Mouse (Mus musculus) inflammation-experienced regulatory T-cells, adult 6 months (primary cell): Measurements from ENCODE around the gene Shd. TPM values are rescaled to one million over a fixed set of nuclear protein-coding genes. Genes with fewer than 3 reads are reported as not detected.

ENCODE experiments used
- ATAC-seq: one replicate; pipeline ENCODE4 v1.8.0; 2017
- polyA plus RNA-seq, 3 experiments: library from polyadenylated mRNA; unstranded; fragments of 100-300 nt; shearing (Covaris generic); gene quantifications; one replicate each; pipeline ENCODE4 v1.2.1; 2017

Gene Shd
- polyA plus RNA-seq, result under 1 TPM in 1 of 3 experiments, not detected in 2; 0.40 TPM

- ATAC-seq, result no peak
Observed at GRCm38 (mm10) chr17:55969966-55970891, at the start of gene Shd. TSS of gene Shd (plus strand) at chr17:55970467.

DNA sequence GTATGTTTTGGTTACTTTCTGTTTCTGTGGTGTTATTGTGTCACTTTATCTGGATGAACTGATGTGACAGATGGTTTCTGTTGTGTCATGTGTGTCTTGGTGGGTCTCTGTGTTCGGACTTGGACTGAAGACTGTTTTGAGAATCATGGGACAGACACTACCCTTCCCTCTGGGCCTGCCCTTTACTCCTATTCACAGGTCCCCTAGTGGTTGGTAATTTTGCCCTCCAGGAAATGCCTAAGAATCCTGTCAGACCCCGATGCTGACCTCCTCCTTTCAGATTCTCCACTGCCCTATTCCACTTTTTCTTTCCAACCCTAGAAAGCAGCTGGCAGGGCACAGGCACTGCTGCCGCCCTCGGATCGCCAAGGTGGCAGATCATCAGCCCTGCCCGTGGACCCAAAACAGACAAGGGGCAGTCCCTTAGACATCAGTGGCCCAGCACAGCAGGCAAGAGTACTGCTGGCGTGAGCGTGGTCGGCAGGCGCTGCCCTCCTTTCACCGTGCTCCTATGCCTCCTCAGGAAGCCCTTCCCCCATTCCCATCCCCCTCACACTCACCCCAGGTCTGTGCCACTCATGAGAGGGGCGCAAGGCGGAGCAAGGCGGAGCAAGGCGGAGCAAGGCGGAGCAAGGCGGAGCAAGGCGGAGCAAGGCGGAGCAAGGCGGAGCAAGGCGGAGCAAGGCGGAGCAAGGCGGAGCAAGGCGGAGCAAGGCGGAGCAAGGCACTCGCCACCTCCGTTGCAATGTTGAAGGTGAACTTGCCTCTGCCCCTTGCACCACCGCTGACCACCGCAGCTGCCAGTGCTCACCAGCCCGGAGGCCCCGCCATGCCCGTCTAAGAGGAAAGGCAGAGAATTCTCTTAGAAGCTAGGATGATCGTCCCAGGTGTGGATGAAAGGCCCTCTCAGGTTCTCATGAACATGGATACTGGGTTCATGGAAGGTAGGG lies 38.4 kb upstream of the Shd start:
- ATAC-seq, result peak; percentile 79

GRCm38 (mm10) chr17:55932635-55933034 lies 37.6 kb upstream of the Shd start:
- no peak for ATAC-seq

DNA sequence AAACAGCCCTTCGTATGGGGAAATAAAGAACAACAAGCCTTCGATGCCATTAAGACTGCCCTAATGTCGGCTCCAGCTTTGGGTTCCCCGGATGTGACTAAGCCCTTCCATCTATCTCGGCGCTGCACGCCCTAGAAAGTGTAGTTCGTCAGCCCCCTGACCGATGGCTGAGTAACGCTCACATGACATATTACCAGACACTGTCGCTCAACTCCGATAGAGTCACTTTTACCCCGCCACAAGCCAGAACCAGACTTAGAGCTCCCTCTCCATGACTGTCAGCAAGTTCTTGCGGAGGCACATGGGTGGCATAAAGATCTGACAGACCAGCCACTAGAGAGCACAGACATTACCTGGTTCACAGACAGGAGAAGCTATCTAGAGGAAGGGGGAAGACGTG lies 37.1 kb upstream of the Shd start:
- ATAC-seq, result no peak

GRCm38 (mm10) chr17:55944387-55944865 lies 25.8 kb upstream of the Shd start:
- peak; percentile 1 for ATAC-seq

GRCm38 (mm10) chr17:55944866-55945682 lies 25.2 kb upstream of the Shd start:
- ATAC-seq, result peak; percentile 93

DNA sequence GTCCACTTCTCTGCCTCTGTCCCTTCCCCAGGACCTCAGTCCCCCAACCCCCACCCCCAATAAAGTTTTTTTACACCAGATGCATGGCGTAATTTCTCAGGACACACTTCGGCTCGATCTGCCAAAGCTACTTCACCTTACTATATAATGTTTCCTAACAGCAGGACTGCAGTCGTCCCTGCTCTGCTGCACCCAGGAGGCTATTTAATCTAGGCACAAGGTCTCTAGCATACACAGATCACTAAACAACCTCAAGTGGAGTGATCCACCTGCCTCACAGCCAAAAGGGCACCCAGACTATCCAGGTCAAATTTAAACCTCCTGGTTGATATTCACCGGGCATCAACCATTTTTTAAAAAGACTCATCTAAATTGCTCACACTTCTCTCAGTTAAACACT lies 24.6 kb upstream of the Shd start:
- no peak for ATAC-seq

GRCm38 (mm10) chr17:55948647-55949046 lies 21.6 kb upstream of the Shd start:
- ATAC-seq, result no peak

GRCm38 (mm10) chr17:55949400-55949799 lies 20.9 kb upstream of the Shd start, which contains the start of gene Zfp119b:
TSS of gene Zfp119b (minus strand) at chr17:55949500.
- no peak for ATAC-seq

GRCm38 (mm10) chr17:55950601-55951000 lies 19.7 kb upstream of the Shd start:
- no peak for ATAC-seq

- no peak for ATAC-seq
Observed at GRCm38 (mm10) chr17:55952041-55952440, 18.2 kb upstream of the Shd start.

DNA sequence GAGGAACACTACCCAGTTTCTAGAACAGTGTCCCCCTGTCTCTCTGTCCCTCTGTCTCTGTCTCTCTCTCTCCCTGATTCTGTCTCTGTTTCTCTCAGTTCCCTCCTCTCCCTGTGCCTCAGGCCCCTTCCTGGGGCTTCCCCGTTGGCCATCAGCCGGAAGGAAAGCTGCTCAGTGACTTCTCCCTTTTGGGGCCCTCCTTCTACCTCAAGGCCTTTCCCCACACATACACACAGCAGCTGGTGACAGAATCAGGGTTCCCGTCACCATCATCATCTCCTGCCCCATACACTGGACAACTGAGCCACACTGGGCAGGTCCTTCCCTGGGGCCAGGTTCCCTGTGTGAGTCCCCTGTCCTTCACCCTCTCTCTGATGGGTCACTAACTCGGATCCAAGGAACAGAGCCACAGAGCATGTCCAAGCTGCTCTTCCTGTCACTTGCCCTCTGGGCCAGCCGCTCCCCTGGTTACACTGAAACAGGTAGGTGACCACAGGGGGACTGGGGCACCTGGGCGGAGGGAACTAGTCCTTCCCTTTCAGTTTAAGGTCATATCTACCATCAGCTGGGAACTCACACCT lies 17.7 kb upstream of the Shd start, which contains the start of gene Ebi3:
Gene Ebi3, plus strand, starts transcription at position 194 of the 581 bp plus-strand sequence.
- ATAC-seq, result peak; percentile 63

DNA sequence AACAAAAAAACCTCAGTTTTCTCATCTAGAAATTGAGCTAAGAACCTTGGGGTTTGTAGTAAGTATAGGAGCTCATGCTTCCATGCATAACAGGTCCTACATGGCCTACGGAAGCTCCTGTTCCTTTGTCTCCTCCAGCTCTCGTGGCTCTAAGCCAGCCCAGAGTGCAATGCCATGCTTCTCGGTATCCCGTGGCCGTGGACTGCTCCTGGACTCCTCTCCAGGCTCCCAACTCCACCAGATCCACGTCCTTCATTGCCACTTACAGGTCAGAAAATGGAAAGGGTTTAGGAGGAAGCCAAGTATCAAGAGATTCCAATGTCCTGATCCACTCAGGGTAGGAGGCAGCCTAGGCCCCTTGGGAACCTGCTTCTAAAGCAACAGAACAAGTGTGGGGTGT lies 16.5 kb upstream of the Shd start:
- no peak for ATAC-seq

DNA sequence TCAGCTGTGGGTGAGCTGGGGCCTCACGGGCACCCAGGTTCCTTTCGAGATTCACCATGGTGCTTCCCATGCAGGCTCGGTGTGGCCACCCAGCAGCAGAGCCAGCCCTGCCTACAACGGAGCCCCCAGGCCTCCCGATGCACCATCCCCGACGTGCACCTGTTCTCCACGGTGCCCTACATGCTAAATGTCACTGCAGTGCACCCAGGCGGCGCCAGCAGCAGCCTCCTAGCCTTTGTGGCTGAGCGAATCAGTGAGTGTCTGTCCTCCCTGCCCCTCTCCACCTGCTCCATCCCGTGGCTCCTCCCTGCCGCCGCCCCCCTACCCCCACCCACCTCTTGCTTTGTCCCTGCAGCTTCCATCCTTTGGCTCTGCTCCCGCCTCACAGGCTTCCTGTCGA lies 16.0 kb upstream of the Shd start:
- no peak for ATAC-seq

DNA sequence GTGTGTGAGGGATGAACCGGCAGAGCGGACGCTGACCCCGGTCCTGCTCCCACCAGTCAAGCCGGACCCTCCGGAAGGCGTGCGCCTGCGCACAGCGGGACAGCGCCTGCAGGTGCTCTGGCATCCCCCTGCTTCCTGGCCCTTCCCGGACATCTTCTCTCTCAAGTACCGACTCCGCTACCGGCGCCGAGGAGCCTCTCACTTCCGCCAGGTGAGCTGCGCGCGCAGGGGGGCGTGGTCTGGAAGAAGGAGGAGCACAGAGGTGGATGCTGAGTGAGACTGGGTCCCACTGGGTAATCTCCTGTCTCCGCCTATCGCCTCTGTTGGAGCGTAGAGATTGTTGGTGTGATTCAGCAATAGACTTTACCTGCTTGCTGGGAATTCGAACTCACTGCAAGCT lies 14.1 kb upstream of the Shd start:
- ATAC-seq, result no peak

DNA sequence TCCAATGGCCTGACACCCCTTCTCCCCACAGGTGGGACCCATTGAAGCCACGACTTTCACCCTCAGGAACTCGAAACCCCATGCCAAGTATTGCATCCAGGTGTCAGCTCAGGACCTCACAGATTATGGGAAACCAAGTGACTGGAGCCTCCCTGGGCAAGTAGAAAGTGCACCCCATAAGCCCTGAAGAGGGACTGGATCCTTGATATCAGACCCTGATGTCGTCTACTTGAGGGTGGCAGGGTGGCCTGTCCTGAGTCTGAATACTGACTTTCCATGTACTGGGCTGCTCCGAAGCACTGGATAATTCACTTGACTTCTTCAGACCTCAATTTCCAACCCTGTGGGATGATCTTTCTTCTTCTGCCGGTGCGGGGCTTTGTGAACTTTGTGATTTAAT lies 13.7 kb upstream of the Shd start:
- ATAC-seq, result no peak

- no peak for ATAC-seq
Observed at GRCm38 (mm10) chr17:55957168-55957567, 13.1 kb upstream of the Shd start.

DNA sequence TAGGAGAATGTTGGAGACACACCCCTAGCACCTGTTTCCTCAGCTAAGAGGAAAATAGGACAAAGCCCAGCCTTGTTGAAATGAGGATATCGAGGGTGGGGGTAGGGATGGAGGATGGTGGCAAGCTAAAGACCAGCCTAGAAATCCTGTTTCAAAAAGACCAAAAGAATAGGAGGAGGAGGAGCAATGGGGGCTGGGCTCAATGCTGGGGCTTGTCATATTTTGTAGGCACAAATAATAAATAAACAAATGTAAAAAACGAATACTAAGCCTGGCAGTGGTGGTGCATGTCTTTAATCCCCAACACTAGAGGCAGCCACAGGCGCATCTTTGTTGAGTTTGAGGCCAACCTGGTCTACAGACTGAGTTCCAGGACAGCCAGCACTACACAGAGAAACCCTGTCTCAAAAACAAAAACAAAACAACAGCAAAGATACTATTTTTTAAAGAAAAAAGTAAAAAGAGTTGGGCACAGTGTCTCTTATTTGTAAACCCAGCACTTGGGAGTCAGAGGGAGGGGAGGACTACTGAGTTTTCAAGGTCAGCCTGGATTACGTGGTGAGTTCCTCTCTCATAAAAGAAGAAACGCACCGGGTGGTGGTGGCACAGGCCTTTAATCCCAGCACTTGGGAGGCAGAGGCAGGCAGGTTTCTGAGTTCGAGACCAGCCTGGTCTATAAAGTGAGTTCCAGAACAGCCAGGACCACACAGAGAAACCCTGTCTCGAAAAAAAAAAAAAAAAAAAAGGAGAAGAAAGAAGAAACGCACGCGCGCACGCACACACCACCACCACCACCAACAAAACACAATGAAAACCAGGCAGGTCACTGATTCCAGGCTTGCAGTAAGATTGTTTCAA lies 12.3 kb upstream of the Shd start:
- no peak for ATAC-seq

DNA sequence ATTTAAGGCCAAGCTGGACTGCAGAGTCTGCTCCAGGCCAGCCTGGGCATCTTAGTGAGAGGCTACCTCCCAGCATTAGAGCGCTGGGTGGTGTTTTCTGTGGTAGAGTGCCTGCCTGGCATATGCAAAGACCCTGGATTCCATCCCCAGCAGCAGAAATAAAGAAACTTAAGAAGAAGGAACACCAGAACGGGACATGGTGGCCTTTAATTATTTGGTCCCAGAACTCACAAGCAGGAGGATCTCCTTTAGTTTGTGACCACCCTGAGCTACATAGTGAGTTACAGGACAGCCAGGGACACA lies 11.7 kb upstream of the Shd start:
- ATAC-seq, result no peak

- peak; percentile 93 for ATAC-seq
Observed at GRCm38 (mm10) chr17:55958918-55959728, 11.1 kb upstream of the Shd start, which contains the start of gene Yju2. TSS of gene Yju2 (plus strand) at chr17:55959099.
